Mouse (Mus musculus) stomach, postnatal 0 days (tissue): ENCODE data around the gene 1110059G10Rik.

Experiments used
- CTCF ChIP-seq: IDR thresholded peaks from 2 replicates; pipeline ENCODE4 v1.5.1; 2016; ENCODE audit warnings: antibody characterized with exemption, low read depth, mild to moderate bottlenecking, moderate library complexity
- EP300 ChIP-seq: optimal IDR thresholded peaks from 2 replicates; pipeline ENCODE3; 2016; ENCODE audit warnings: antibody characterized with exemption

GRCm38 (mm10) chr9:122999193-122999586 lies 48.4 kb upstream of the 1110059G10Rik start:
- TF ChIP-seq EP300 = no peak
- no peak for TF ChIP-seq CTCF
